Mouse (Mus musculus) forebrain, embryonic 15.5 days (tissue): ENCODE data around the gene Mbd3. TPM values are rescaled to one million over a fixed set of nuclear protein-coding genes. Genes with fewer than 3 reads are reported as not detected.
A peak's percentile ranks its signal among the peaks of the same experiment; 100 is the strongest.

Experiments used
- ATAC-seq: fragments of 200-750 bp; cut with Nextera tagmentation; replicated peaks from 2 replicates; pipeline ENCODE4 v1.8.0; 2017; ENCODE audit warnings: mild to moderate bottlenecking, moderate TSS enrichment, moderate library complexity
- H3K27ac ChIP-seq: fragments of 300-500 bp; sonication (generic); replicated peaks from 2 replicates; pipeline ENCODE4 v1.5.1; 2015; ENCODE audit warnings: mild to moderate bottlenecking, inconsistent platforms
- H3K27me3 ChIP-seq: fragments of 300-500 bp; sonication (generic); 2 replicates; pipeline ENCODE4 v1.6.1; 2015; ENCODE audit warnings: inconsistent platforms
- H3K36me3 ChIP-seq: fragments of 300-500 bp; sonication (generic); 2 replicates; pipeline ENCODE4 v1.6.1; 2015; ENCODE audit warnings: mild to moderate bottlenecking, inconsistent platforms
- H3K4me1 ChIP-seq: fragments of 300-500 bp; sonication (generic); 2 replicates; pipeline ENCODE4 v1.6.1; 2015; ENCODE audit warnings: inconsistent platforms
- H3K4me2 ChIP-seq: fragments of 300-500 bp; sonication (generic); replicated peaks from 2 replicates; pipeline ENCODE4 v1.6.1; 2015; ENCODE audit warnings: mild to moderate bottlenecking, inconsistent platforms
- H3K4me3 ChIP-seq: fragments of 300-500 bp; sonication (generic); 2 replicates; pipeline ENCODE4 v1.5.1; 2015; ENCODE audit warnings: mild to moderate bottlenecking, inconsistent platforms
- H3K9ac ChIP-seq: fragments of 300-500 bp; sonication (generic); replicated peaks from 2 replicates; pipeline ENCODE4 v1.6.1; 2015; ENCODE audit warnings: mild to moderate bottlenecking, inconsistent platforms
- H3K9me3 ChIP-seq: fragments of 300-500 bp; sonication (generic); 2 replicates; pipeline ENCODE4 v1.6.1; 2016; ENCODE audit warnings: inconsistent platforms
- WGBS: fragments of 180-500 bp; shearing (Covaris S2); methylation state at CpG from one replicate; pipeline ENCODE4 v1.1.7; 2015; ENCODE audit warnings: mixed read lengths; 5-methylcytosine and 5-hydroxymethylcytosine counted together
- microRNA-seq: library from miRNA; unstranded; fragments of <30 nt; microRNA quantifications from one replicate; pipeline ENCODE4, GENCODE M21; 2016
- polyA plus RNA-seq: library from polyadenylated mRNA; unstranded; fragments of >200 nt; fragmentation: Nextera tagmentation; extraction: Ambion mirVana; gene quantifications from 2 replicates; pipeline ENCODE4 v1.2.1, GENCODE M21; 2015

The Mbd3 gene
- polyA plus RNA-seq, 1 experiment from 2014 or later, result 281 TPM

GRCm38 (mm10) chr10:80342749-80343424 lies 56.5 kb downstream of the Mbd3 start:
- Histone ChIP-seq H3K4me1 (peaks cover 30% of the 10 kb centered on the region), H3K9ac (no peak overlapping the region), H3K27ac (no peak overlapping the region), H3K36me3 (no peaks in the 10 kb centered on the region), H3K4me3 (peak overlapping the region; percentile 36), H3K4me2 (peak overlapping the region; percentile 46), H3K9me3 (no peaks in the 10 kb centered on the region), H3K27me3 (peaks cover 79% of the 10 kb centered on the region)
- WGBS, result under 1% methylated on average over 26 of the region's 33 CpGs
- peak; percentile 78 for ATAC-seq

Small RNAs within 50 kb of the gene (microRNA-seq; reads per million reads assigned to microRNA genes)
- not detected for gene Gm22721

Other genes with a start within 250 kb of the Mbd3 start
- 350 and 358 TPM in 2 replicates for gene Cirbp, start 233.6 kb downstream of the Mbd3 start, polyA plus RNA-seq
- 9.7 and 12.7 TPM in 2 replicates for gene 1600002K03Rik, start 226.6 kb downstream of the Mbd3 start, polyA plus RNA-seq
- gene Efna2, start 220.1 kb downstream of the Mbd3 start, polyA plus RNA-seq, result 35.8 and 36.5 TPM in 2 replicates
- 49.9 and 52.8 TPM in 2 replicates for gene Mum1, start 173.1 kb downstream of the Mbd3 start, polyA plus RNA-seq
- gene Ndufs7, start 150.4 kb downstream of the Mbd3 start, polyA plus RNA-seq, result 248 and 260 TPM in 2 replicates
- 21.3 and 24.0 TPM in 2 replicates for gene Gamt, start 138.5 kb downstream of the Mbd3 start, polyA plus RNA-seq
- 70.0 and 78.4 TPM in 2 replicates for gene Dazap1, start 138.1 kb downstream of the Mbd3 start, polyA plus RNA-seq
- 628 and 651 TPM in 2 replicates for gene Rps15, start 107.1 kb downstream of the Mbd3 start, polyA plus RNA-seq
- gene Apc2, start 103.6 kb downstream of the Mbd3 start, polyA plus RNA-seq, result 205 and 210 TPM in 2 replicates
- 36.9 and 38.1 TPM in 2 replicates for gene 2310011J03Rik, start 79.0 kb downstream of the Mbd3 start, polyA plus RNA-seq
- 2.5 and 2.6 TPM in 2 replicates for gene Pcsk4, start 70.1 kb downstream of the Mbd3 start, polyA plus RNA-seq
- gene Reep6, start 69.6 kb downstream of the Mbd3 start, polyA plus RNA-seq, result 2.6 and 2.9 TPM in 2 replicates
- 0.32 and 0.61 TPM in 2 replicates for gene Adamtsl5, start 51.1 kb downstream of the Mbd3 start, polyA plus RNA-seq
- gene Plk5, start 43.1 kb downstream of the Mbd3 start, polyA plus RNA-seq, result 2.2 and 2.7 TPM in 2 replicates
- gene Mex3d, start 11.9 kb downstream of the Mbd3 start, polyA plus RNA-seq, result 22.0 and 22.7 TPM in 2 replicates
- gene Uqcr11, start 7.3 kb upstream of the Mbd3 start, polyA plus RNA-seq, result 551 and 574 TPM in 2 replicates
- 85.2 and 89.6 TPM in 2 replicates for gene Tcf3, start 34.1 kb upstream of the Mbd3 start, polyA plus RNA-seq
- gene Onecut3, start 95.3 kb upstream of the Mbd3 start, polyA plus RNA-seq, result 0.23 and 0.61 TPM in 2 replicates
- 0.23 and 0.33 TPM in 2 replicates for gene Atp8b3, start 139.6 kb upstream of the Mbd3 start, polyA plus RNA-seq
- gene Rexo1, start 162.0 kb upstream of the Mbd3 start, polyA plus RNA-seq, result 31.3 and 32.9 TPM in 2 replicates
- 8.0 and 8.5 TPM in 2 replicates for gene Klf16, start 177.8 kb upstream of the Mbd3 start, polyA plus RNA-seq
- 118 and 120 TPM in 2 replicates for gene Abhd17a, start 190.8 kb upstream of the Mbd3 start, polyA plus RNA-seq
- 66.8 and 68.2 TPM in 2 replicates for gene Scamp4, start 203.3 kb upstream of the Mbd3 start, polyA plus RNA-seq
- gene Adat3, start 203.3 kb upstream of the Mbd3 start, polyA plus RNA-seq, result 4.5 and 6.4 TPM in 2 replicates
- gene Gm49322, start 206.5 kb upstream of the Mbd3 start, polyA plus RNA-seq, result 3.2 and 4.5 TPM in 2 replicates
- 117 and 126 TPM in 2 replicates for gene Csnk1g2, start 223.3 kb upstream of the Mbd3 start, polyA plus RNA-seq